Mouse (Mus musculus) Muller cell, postnatal 12 days (primary cell): ENCODE data around the gene Ccdc78.
A peak's percentile ranks its signal among the peaks of the same experiment; 100 is the strongest.
"Not testable (repeated sequence)": the region's sequence is repeated elsewhere in the genome, so short reads cannot be mapped to it uniquely, and the experiment has no call there.

Source experiments
- DNase-seq: peaks from one replicate; pipeline ENCODE4 v3.0.0-alpha.2; 2015; ENCODE audit errors: inconsistent ontology term

Ccdc78 gene

GRCm38 (mm10) chr17:25786280-25786679 lies at the start of gene Ccdc78:
TSS of gene Ccdc78 (plus strand) at chr17:25786580.
- no peak for DNase-seq

- DNase-seq: no peak
Measured at GRCm38 (mm10) chr17:25738861-25739260, 47.5 kb upstream of the Ccdc78 start.

- not testable (repeated sequence) for DNase-seq
Measured at GRCm38 (mm10) chr17:25741471-25741870, 44.9 kb upstream of the Ccdc78 start.

GRCm38 (mm10) chr17:25743831-25744230 lies 42.5 kb upstream of the Ccdc78 start:
- no peak for DNase-seq

GRCm38 (mm10) chr17:25744311-25744710 lies 42.1 kb upstream of the Ccdc78 start:
- no peak for DNase-seq

GRCm38 (mm10) chr17:25748238-25748637 lies 38.1 kb upstream of the Ccdc78 start:
- DNase-seq: no peak

GRCm38 (mm10) chr17:25749314-25749713 lies 37.1 kb upstream of the Ccdc78 start:
- DNase-seq: no peak

- peak; percentile 82 for DNase-seq
Measured at GRCm38 (mm10) chr17:25751446-25751845, 34.9 kb upstream of the Ccdc78 start.

- DNase-seq: no peak
Measured at GRCm38 (mm10) chr17:25754241-25754640, 32.1 kb upstream of the Ccdc78 start, which contains the start of gene Msln. TSS of gene Msln (minus strand) at chr17:25754378.

- DNase-seq: no peak
Measured at GRCm38 (mm10) chr17:25755086-25755485, 31.3 kb upstream of the Ccdc78 start.

- no peak for DNase-seq
Measured at GRCm38 (mm10) chr17:25755627-25756377, 30.6 kb upstream of the Ccdc78 start.

- peak; percentile 87 for DNase-seq
Measured at GRCm38 (mm10) chr17:25756378-25757242, 29.8 kb upstream of the Ccdc78 start.

GRCm38 (mm10) chr17:25757691-25758090 lies 28.7 kb upstream of the Ccdc78 start:
- no peak for DNase-seq

- no peak for DNase-seq
Measured at GRCm38 (mm10) chr17:25760148-25760547, 26.2 kb upstream of the Ccdc78 start.

- no peak for DNase-seq
Measured at GRCm38 (mm10) chr17:25761561-25761970, 24.8 kb upstream of the Ccdc78 start.

- DNase-seq: no peak
Measured at GRCm38 (mm10) chr17:25762591-25762990, 23.8 kb upstream of the Ccdc78 start.

- peak; percentile 55 for DNase-seq
Measured at GRCm38 (mm10) chr17:25765886-25766285, 20.5 kb upstream of the Ccdc78 start.

- no peak for DNase-seq
Measured at GRCm38 (mm10) chr17:25769331-25769730, 17.0 kb upstream of the Ccdc78 start.

- peak; percentile 96 for DNase-seq
Measured at GRCm38 (mm10) chr17:25773549-25774120, 12.7 kb upstream of the Ccdc78 start, which contains the start of gene Narfl. TSS of gene Narfl (plus strand) at chr17:25773776.

GRCm38 (mm10) chr17:25775318-25776062 lies 10.9 kb upstream of the Ccdc78 start:
- no peak for DNase-seq

- no peak for DNase-seq
Measured at GRCm38 (mm10) chr17:25777948-25778347, 8.4 kb upstream of the Ccdc78 start.
